Mouse (Mus musculus) R1 (cell line): ENCODE measurements around the gene Ppp1r1c.

ENCODE experiments used
- DNase-seq: peaks from one replicate; pipeline ENCODE4 v3.0.0-alpha.2; 2018; ENCODE audit warnings: low read depth, low spot score

Ppp1r1c gene

DNA sequence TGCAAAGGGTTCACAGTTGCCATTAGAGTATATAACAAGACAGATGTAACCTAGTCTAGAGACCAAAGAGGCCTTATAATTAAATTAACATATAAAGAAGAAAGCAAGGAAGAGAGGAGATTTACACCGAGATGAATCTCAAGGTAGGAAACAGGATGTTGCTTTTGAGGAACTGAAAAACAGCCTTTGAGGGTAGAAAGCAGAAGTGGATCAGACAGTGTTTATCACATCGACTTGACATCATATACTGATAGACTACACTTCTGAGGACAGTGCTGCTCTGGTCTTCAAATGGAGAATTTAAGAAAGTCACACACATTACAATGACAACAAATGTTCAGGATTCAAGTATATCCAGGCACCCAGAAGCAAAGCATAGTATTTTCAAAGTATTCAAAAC, 34.4 kb downstream of the Ppp1r1c start:
- DNase-seq = no peak

DNA sequence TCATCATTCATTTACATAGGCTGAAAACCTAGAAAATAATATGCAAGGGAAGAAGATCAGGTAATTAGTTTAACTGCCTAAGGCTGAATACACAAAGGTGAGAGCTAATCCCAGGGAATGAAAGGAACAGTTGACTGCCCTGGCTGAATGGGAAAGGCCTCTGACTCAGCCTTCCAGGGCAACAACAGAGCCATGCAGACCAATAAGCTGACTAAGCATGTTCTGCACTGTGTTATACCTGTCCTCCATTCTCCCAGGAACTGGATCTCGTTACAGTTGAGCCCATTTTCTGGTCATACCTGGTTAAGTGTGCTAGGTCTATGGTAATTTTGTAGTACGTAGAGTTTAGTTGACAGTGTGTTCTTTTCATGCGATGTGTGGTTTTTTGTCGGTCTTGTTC, 36.6 kb downstream of the Ppp1r1c start:
- no peak for DNase-seq

DNA sequence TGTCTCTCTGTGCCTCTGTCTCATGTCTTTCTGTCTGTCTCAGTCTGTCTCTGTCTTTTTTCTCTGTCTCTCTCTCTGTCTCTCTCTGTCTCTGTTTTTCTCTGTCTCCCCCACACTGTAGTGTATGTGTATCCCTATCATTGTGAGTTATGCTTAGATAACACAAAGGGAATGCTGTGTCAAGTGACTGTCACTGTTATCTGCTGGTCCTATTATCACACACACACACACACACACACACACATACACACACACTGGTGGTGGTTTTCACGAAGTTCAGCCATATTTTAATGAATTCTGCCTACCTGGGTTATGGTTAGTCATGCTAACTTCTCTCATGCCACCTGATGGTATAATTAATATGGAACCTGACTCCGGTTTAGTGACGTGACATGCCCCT, 44.1 kb downstream of the Ppp1r1c start:
- DNase-seq = no peak

DNA sequence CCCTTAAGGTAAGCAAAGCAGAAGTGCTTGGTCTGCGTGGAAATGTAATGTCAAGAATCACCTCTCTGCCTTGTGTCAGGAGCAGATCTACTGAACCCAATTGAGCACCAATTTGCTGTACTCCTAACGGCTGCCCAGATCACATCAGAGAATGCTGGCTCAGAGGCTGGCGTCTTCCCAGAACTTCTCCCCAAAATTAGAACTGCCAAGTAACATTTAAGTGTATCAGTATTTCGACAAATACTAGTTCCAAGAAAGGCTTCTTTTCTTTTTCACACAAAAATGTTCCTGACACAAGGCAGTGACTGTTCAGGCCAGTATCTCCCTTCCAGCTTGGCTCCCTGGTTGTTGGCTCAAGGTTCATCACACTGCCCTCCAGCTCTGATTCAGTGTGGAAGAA, 52.4 kb downstream of the Ppp1r1c start:
- DNase-seq = no peak

DNA sequence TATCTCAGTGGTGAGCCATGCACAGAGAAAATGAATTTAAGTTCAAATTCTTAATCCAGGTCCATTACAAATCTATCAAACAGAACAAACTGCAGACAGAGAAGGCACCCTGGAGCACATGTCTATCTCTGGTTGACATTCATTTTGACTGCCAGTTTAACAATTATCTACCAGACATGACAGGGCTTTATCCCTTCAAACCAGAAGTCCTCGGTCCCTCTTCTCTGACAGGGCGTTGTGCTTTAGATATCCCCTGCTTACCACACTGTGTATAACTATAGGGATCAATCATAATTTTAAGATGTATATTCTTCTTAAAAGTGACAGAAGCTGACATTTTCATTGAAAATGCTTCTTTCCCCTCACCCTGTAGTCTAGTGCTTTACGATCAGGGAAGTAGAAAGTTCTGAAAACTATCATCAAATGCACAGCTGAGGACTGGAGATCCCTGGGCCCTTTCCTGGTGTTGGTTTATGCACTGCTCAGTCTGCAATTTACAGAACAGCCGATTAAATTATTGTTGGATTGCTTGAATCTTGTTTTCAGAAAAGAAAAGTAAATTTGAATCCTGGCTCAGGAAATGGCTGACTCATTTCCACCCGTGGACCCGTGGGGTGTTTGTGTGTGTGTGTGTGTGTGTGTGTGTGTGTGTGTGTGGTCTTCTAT, 55.3 kb downstream of the Ppp1r1c start:
- DNase-seq = no peak

DNA sequence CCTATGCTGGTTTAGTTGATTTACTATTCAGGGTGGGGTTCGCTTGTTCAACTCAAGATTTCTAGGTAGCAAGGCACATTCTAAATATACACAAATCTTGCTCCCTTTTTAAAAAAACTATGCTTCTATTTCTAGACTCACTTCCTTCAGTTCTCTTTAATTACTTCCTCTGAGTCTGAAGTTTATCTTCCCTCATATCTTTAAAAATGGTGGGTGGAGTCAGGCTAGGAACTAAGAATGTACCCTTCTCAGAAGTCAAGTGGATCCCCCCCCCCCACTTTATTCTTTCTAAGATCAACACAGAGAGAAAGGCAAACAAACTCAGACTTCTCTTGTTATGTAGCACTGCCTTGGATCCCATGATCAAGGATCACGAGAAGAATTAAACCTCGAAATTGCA, 57.5 kb downstream of the Ppp1r1c start:
- DNase-seq = no peak

DNA sequence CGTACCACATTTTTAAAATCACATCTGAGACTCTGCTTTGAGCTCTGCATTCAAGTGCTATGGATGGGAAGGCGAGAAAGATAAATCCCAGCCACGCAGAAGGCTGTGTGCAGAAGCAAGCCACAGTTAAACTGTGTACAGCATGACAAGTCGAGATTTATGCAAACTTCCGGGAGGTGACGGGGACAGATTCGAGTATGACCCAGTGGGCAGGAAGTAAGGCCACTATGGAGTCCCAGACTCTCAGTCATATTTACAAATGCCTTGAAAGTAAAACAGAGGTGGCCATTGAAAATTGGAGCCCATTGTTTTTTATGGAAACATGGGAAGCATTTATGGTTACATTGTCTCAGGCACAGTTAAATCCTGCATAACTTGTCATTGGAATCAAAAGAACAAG, 58.1 kb downstream of the Ppp1r1c start:
- no peak for DNase-seq

DNA sequence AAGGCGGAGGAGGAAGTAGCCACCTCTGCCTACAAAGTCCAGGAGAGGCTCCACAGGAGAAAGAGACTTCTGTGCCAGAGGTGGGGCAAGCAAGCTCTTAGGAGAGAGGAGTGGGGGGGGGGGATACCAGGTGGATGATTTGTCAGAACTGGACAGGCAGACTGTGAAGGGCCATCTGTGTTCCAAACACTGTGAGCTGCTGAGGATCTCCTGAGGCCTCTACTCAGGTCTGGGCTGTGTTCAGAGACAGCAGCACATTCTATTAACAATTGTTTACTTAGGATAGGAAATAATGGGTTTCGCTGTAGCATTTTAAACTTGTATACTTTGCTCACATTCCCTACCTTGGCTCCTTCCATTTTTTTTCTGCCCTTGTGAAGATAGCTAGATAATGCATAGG, 61.0 kb downstream of the Ppp1r1c start:
- no peak for DNase-seq

DNA sequence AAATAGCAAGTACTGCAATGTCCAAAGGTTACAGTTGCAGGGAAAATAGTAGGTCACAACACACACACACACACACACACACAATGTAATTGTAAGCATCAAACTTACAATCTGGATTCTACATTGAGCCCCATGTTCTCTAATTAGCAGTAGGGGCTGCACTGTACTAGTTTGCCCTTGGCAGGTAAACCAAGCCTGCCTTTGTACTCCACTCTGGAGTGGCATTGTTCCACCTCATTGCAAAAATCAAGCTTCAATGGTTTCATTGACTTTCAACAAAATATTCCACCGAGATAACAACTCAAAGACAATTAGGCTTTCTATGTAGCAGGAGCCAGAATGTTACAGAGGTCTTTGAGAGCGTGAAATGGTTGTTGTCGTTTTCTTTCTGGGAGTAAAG, 62.7 kb downstream of the Ppp1r1c start:
- DNase-seq = no peak

DNA sequence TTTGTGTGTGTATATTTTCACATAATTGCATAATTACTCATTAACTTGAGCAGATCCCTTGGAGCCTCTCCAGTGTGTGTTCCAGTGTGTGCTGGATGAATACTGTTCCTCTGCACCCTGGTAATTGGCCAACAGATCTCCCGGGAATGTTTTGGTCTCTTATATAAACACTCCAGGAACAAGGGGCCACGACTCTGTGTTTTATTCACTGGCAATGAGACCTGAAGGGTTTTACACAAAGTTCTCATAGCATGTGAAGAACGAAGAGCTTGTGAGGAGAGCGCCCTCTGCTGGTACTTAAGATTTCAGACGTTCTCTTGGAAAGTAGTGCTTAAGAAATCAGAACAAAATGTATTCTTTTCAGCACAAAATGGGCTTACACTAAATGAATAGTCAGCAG, 66.8 kb downstream of the Ppp1r1c start:
- DNase-seq = peak; percentile 78

DNA sequence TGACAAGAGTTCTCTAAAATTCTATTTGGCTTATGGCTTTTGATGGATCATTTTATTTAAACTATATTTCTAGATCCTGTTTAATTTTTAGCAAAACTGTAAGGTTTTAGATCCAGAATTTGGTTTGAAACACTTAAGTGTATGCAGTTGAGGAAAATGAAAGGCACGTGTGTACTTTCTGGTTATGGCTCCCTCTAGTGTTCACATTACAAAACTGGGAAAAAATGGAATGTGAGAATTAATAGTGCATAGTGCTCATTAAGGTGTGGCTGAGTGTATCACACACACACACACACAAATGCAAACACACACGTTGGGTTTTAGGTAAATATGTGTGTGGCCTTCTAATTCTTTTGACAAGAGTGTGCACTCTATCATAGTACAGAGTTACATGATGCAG, 70.2 kb downstream of the Ppp1r1c start:
- DNase-seq = peak; percentile 34

DNA sequence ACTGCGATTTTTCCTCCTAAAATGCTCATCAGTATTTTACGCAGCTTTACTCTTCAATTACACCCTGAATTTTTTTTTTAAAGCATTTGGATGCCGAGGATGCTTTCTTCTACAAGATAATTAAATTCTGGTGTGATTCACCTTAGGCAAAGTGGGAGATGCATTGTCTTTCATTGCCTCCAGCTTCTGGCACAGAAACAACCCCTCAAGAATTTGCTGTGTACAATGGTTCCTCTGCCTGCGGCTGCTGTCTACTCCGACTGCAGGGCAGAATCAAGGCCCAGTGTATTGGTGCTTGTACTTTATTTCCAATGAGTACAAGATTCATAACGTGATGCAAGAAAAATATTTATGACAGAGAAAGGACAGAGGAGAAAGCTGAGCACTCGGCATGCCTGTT, 73.2 kb downstream of the Ppp1r1c start:
- no peak for DNase-seq

DNA sequence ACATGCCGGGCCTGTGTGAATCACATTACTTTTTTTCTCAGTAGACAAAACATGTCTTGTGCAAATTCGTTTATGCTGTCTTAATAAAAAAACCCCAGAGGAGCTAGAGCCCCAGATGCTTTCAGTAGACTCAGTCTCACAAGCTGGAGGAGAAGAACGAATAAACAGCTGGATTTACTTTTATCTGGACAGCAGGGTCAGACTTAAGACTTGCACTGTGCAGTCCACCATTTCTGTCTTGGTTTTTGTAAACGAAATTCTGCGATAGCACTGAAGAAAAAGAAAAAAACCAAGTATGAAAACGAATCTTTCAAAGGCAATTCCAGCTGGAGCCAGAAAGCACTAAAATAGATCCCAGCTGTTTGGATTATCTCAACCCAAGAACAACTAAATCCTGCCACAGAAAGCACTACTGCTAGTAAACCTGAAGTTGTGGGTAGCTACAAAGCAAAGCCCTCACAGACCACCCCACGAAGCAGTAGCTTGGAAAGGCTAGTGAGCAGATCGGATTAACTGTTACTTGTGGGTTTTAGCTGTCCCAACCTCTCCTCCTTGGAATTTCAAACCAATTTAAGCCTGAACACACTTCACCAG, 78.1 kb downstream of the Ppp1r1c start:
- DNase-seq = no peak

DNA sequence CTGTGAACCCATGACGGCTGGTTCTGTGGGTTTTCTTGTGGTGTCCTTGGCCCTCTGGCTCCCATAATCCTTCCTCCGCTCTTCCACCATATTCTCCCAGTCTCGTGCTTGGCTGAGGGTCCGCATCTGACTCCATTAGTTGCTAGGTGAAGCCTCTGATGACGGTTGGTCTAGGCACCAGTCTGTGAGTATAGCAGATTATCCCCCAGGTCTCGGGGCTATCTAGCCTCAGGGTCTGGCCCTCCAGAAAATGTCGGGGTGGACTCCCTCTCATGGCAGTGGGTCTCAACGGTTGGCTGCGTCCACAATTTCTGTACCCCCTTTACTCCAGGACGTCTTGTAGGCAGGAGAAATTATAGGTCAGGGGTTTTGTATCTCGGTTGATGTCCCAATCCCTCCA, 78.9 kb downstream of the Ppp1r1c start:
- no peak for DNase-seq

DNA sequence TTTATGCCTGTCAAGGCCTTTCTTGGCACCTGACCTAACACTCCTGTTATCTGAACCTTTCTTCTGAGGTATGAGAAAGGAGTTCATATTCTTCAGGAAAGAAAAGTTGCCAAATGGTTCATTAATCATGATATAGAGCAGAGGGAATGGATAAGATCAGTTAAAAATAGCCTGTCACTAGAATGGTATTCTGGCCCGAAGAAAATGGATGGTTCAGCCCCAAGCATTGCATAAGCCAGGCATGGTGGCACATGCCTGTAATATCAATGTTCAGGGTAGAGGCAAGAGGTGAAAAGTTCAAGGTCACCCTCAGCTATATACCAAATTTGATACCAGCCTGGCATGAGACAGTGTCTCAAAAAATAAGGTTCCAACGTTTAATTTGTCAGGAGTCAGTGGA, 85.6 kb downstream of the Ppp1r1c start:
- DNase-seq = no peak

DNA sequence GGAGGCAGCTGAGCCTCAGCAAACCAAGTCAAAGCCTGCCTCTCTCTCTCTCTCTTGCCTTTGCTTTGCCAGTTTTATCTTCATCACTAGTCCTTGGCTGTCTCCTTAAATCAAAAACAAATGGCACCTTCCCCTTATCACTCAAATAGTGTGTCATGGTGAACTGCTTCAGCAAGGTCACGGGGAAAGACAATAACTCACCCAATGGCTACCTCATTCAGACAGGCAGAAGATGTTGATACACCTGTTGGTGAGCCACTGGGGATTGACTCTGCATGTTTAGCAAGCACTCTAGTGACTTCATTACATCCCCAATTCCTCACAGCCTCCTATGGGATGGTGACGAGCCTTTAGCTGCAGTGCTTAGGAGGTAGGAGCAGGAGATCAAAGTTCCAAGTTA, 89.9 kb downstream of the Ppp1r1c start:
- no peak for DNase-seq

DNA sequence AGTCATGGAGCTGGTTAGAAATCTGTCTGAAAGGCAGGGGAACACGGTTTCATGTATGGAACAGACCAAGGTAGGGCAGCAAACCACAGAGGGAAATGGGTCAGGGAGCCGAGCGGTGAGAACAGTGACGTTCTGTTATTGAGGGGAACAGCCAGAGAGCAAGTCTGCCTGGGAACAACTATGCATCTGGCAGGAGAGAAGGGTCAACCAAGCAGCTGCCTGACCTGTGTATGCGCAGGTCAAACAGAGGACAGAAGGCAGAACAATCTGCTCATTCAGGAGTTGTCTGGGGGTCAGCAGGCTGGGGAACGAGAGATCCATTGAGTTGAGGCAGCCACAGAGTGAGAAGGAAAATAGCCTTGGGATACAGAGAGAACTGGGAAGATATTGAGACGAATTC, 91.0 kb downstream of the Ppp1r1c start:
- no peak for DNase-seq

DNA sequence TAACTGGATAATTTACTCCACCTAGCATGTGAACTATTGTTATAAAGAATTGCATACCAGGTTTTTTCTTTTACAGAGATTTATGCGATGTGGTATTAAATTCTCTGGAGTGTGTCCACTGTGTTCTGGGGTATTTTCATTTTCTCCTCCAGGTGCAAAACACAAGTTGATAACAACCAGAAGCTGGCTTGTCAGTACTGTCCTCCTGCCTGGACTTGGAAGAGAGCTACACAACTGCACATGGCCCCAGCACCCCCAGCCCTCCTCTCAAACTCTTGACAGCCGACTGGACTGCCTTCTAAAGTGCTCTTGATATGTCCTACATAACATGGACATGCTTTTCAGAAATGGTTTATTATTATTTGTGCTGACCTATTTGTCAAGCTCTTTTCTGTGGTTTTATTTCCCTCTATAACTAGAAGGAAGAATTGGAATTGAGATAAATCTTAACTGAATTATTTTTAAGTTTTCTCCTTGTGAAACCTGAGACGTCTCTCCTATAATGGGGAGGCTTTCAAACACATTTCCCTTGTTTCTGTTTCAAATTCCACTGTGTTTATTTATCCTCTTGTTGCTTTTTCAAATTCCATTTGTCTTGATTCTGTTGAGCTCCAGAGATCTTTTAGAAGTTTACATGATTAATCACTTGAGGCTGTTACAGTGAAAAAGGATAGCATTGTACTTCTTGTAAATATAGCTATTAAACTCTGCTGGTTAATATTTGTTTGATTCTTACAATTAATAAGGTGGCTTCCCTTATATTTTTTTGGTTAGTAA, 108.3 kb downstream of the Ppp1r1c start:
- no peak for DNase-seq

DNA sequence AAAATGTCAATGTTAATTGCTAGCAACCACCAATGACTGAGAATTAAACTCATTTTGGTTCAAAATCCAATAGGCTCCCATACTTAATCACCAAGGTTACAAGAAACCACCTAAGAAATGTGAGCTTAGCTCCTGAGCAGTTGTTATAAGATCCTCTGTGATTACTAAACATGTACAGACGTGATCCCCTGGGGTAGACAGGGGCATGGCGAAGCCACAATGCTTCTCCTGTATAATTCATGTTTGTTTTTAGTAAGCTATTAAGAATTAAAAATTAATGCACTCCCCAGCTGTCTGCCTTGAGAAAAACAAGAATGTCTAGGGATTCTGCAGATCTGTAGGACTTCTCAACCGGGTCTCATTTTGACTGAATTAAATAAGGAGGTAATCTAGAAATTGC, 112.0 kb downstream of the Ppp1r1c start:
- no peak for DNase-seq

DNA sequence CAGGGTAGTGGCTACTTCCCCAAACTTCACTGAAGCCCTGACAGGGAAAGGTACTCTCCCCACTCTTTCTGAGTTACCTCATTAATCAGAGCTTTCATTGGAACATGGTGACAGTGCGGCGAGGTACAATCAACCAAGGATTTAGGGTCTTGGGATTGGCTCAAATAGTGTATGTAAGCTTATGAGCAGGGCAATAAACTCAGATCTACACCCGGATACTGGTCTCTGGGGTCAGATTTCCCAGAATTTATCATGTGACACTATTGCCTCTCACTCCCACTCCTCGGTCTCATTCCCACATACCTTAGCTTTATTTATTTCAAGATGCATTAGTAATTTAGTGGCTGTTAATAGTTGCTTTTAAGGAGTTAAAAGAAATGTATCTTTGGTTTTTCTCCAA, 118.3 kb downstream of the Ppp1r1c start:
- no peak for DNase-seq

DNA sequence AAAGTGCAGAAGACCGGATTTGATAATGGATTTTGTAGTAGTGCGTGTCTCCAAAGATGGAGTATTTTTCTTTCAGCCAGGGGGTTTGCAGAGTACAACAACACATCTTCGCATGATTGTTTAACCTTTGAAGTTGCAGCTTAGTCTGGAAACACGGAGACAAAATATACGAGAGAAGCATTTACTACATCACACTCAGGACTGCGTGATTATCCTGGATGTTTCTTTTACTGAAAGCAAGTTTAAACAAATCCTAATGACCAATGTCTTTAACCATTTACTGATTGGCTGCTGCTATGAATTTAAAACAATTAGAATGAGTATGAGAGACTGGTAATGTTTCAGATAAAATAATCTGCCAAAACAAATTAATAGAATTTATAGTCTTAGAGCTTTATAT, 131.5 kb downstream of the Ppp1r1c start:
- DNase-seq = no peak

DNA sequence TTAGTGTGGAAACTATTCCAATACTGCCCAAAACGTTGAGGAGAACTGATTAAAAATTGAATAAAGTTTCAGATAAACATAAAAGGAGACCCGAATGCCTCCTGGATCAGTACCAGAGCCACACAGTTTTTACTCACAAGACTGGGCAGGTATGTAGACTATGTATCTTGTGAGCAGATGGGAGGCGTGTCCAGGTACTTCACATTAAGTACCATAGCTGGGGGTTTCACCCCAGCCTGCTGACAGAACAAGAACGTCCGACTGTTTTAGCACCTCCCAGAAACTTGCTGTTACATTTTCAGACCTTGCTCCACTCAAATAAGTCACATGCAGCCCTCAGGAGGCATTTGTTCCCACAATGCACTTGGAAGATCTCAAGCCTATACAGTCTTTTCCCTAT, 131.9 kb downstream of the Ppp1r1c start:
- DNase-seq = no peak

DNA sequence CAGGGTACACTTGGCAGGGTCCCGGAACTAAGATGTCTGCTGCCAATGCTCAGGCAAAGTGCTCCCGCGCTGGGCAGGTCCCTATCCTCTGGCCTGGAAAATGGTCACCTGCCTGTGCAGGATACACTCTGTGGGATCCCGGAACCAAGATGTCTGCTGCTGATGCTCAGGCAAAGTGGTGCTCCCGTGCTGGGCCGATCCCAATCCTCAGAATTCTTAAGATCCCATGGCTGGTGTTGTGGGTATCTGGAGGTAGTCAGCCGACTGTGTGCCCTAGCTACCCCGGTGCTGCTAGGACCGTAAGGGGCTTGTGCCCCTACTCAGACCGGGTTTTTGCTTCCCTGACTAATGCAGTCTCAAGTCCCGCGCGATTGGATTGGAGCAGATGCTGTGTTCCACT, 139.8 kb downstream of the Ppp1r1c start:
- DNase-seq = peak; percentile 37
